Mouse (Mus musculus) midbrain, embryonic 16.5 days (tissue): ENCODE measurements at regions not wholly inside any gene's neighbourhood (a gene's known extent, or its start where the extent isn't known, plus 50 kb on each side); places are given as distances from the start of the nearest gene placed in this dataset.

ENCODE experiments used
- ATAC-seq: fragments of 200-750 bp; cut with Nextera tagmentation; 2 replicates; pipeline ENCODE4 v1.8.0; 2017; ENCODE audit warnings: moderate TSS enrichment
- H3K27ac ChIP-seq: fragments of 300-500 bp; sonication (generic); 2 replicates; pipeline ENCODE4 v1.5.1; 2014; ENCODE audit warnings: mild to moderate bottlenecking, low read length, mixed read lengths
- H3K27me3 ChIP-seq: fragments of 300-500 bp; sonication (generic); 2 replicates; pipeline ENCODE4 v1.6.1; 2014; ENCODE audit warnings: low read depth, low read length, mixed read lengths; ENCODE audit not compliant: control insufficient read depth, insufficient read depth
- H3K36me3 ChIP-seq: fragments of 300-500 bp; sonication (generic); 2 replicates; pipeline ENCODE4 v1.6.1; 2014; ENCODE audit warnings: mild to moderate bottlenecking, low read length, moderate library complexity, mixed read lengths; ENCODE audit not compliant: control insufficient read depth, insufficient read depth
- H3K4me1 ChIP-seq: fragments of 300-500 bp; sonication (generic); 2 replicates; pipeline ENCODE4 v1.6.1; 2014; ENCODE audit warnings: mild to moderate bottlenecking, low read length, mixed read lengths; ENCODE audit not compliant: control insufficient read depth, insufficient read depth
- H3K4me2 ChIP-seq: fragments of 300-500 bp; sonication (generic); 2 replicates; pipeline ENCODE4 v1.6.1; 2014; ENCODE audit warnings: mild to moderate bottlenecking, low read length, mixed read lengths
- H3K4me3 ChIP-seq: fragments of 300-500 bp; sonication (generic); 2 replicates; pipeline ENCODE4 v1.5.1; 2014; ENCODE audit warnings: low read depth, mild to moderate bottlenecking, low read length, moderate library complexity, mixed read lengths
- H3K9ac ChIP-seq: fragments of 300-500 bp; sonication (generic); 2 replicates; pipeline ENCODE4 v1.6.1; 2014; ENCODE audit warnings: low read depth, low read length, mixed read lengths
- H3K9me3 ChIP-seq: fragments of 300-500 bp; sonication (generic); replicated peaks from 2 replicates; pipeline ENCODE4 v1.6.1; 2014; ENCODE audit warnings: mild to moderate bottlenecking, low read length, mixed read lengths; ENCODE audit not compliant: control insufficient read depth, poor library complexity, severe bottlenecking
- WGBS: fragments of 180-500 bp; shearing (Covaris S2); extraction: QIAGEN DNeasy Blood & Tissue Kit; methylation state at CpG from one replicate; pipeline ENCODE4 v1.1.7; 2014; 5-methylcytosine and 5-hydroxymethylcytosine counted together

- no peak overlapping the region for H3K4me2 ChIP-seq
- H3K4me1 ChIP-seq = no peaks in the 10 kb centered on the region
- no peaks in the 10 kb centered on the region for H3K36me3 ChIP-seq
- no peak overlapping the region for H3K9ac ChIP-seq
- H3K9me3 ChIP-seq = no peaks in the 10 kb centered on the region
- H3K27me3 ChIP-seq = no peaks in the 10 kb centered on the region
- ATAC-seq = no peak
- WGBS = 84% methylated on average over 4 of the region's 4 CpGs
- no peak overlapping the region for H3K27ac ChIP-seq
- H3K4me3 ChIP-seq = no peak overlapping the region
These were observed 183.1 kb downstream of the Sp3 start for GRCm38 (mm10) chr2:72797002-72797718.

- ATAC-seq = no peak
- H3K9me3 ChIP-seq = no peaks in the 10 kb centered on the region
- 76% methylated on average over 7 of the region's 7 CpGs for WGBS
These were observed 179.6 kb downstream of the Sp3 start for GRCm38 (mm10) chr2:72800696-72801095.

GRCm38 (mm10) chr2:72813282-72813974 is 166.8 kb downstream of the Sp3 start:
- no peak overlapping the region for H3K4me2 ChIP-seq
- H3K9me3 ChIP-seq = no peaks in the 10 kb centered on the region
- H3K4me1 ChIP-seq = peaks cover 9% of the 10 kb centered on the region; the same call in 1 of the 2 replicates
- no peak overlapping the region for H3K4me3 ChIP-seq
- no peak overlapping the region for H3K27ac ChIP-seq
- H3K36me3 ChIP-seq = no peaks in the 10 kb centered on the region
- WGBS = 58% methylated on average over 14 of the region's 14 CpGs
- no peak for ATAC-seq
- no peaks in the 10 kb centered on the region for H3K27me3 ChIP-seq
- H3K9ac ChIP-seq = no peak overlapping the region

More at GRCm38 (mm10) chr2:72800696-72801095, 179.6 kb downstream of the Sp3 start:
- Histone ChIP-seq H3K4me2 (no peak overlapping the region), H3K4me3 (no peak overlapping the region), H3K36me3 (no peaks in the 10 kb centered on the region), H3K27ac (no peak overlapping the region), H3K9ac (no peak overlapping the region), H3K27me3 (no peaks in the 10 kb centered on the region), H3K4me1 (no peaks in the 10 kb centered on the region)

GRCm38 (mm10) chr2:72825251-72825650 is 155.0 kb downstream of the Sp3 start:
- H3K4me2 ChIP-seq = no peak overlapping the region
- 75% methylated on average over 4 of the region's 4 CpGs for WGBS
- H3K4me1 ChIP-seq = no peaks in the 10 kb centered on the region
- H3K9ac ChIP-seq = no peak overlapping the region
- H3K4me3 ChIP-seq = no peak overlapping the region
- H3K27ac ChIP-seq = no peak overlapping the region
- no peak for ATAC-seq
- H3K36me3 ChIP-seq = no peaks in the 10 kb centered on the region
- H3K9me3 ChIP-seq = no peaks in the 10 kb centered on the region
- H3K27me3 ChIP-seq = no peaks in the 10 kb centered on the region; the same call in 1 of the 2 replicates

GRCm38 (mm10) chr2:72829139-72829538 is 151.1 kb downstream of the Sp3 start:
- ATAC-seq = no peak
- Histone ChIP-seq H3K4me3 (no peak overlapping the region), H3K27me3 (no peaks in the 10 kb centered on the region; the same call in 1 of the 2 replicates), H3K36me3 (no peaks in the 10 kb centered on the region), H3K27ac (no peak overlapping the region), H3K4me2 (no peak overlapping the region), H3K9me3 (no peaks in the 10 kb centered on the region), H3K9ac (no peak overlapping the region), H3K4me1 (no peaks in the 10 kb centered on the region)
- 25% methylated on average over 1 of the region's 1 CpGs for WGBS

- no peaks in the 10 kb centered on the region for H3K27me3 ChIP-seq
- no peak overlapping the region for H3K4me2 ChIP-seq
- no peaks in the 10 kb centered on the region for H3K4me1 ChIP-seq
- no peaks in the 10 kb centered on the region for H3K36me3 ChIP-seq
- H3K9me3 ChIP-seq = no peaks in the 10 kb centered on the region
- no peak overlapping the region for H3K27ac ChIP-seq
- H3K4me3 ChIP-seq = no peak overlapping the region
- no peak overlapping the region for H3K9ac ChIP-seq
- ATAC-seq = no peak
- WGBS = 75% methylated on average over 10 of the region's 10 CpGs
These were observed 147.5 kb downstream of the Sp3 start for GRCm38 (mm10) chr2:72832770-72833169.

- Histone ChIP-seq H3K9ac (no peak overlapping the region), H3K4me3 (no peak overlapping the region), H3K27ac (no peak overlapping the region), H3K36me3 (no peaks in the 10 kb centered on the region), H3K4me1 (no peaks in the 10 kb centered on the region), H3K9me3 (no peaks in the 10 kb centered on the region), H3K4me2 (no peak overlapping the region), H3K27me3 (no peaks in the 10 kb centered on the region)
- no peak for ATAC-seq
- 61% methylated on average over 6 of the region's 6 CpGs for WGBS
These were observed 142.0 kb downstream of the Sp3 start for GRCm38 (mm10) chr2:72838085-72838727.

- Histone ChIP-seq H3K9me3 (no peaks in the 10 kb centered on the region), H3K27ac (no peak overlapping the region), H3K27me3 (no peaks in the 10 kb centered on the region), H3K4me1 (no peaks in the 10 kb centered on the region), H3K36me3 (no peaks in the 10 kb centered on the region), H3K4me2 (no peak overlapping the region), H3K4me3 (no peak overlapping the region), H3K9ac (no peak overlapping the region)
- WGBS = 85% methylated on average over 5 of the region's 5 CpGs
- ATAC-seq = no peak
These were observed 140.6 kb downstream of the Sp3 start for GRCm38 (mm10) chr2:72839673-72840072.

GRCm38 (mm10) chr2:72841367-72841766 is 138.9 kb downstream of the Sp3 start:
- Histone ChIP-seq H3K9ac (no peak overlapping the region), H3K36me3 (no peaks in the 10 kb centered on the region), H3K9me3 (no peaks in the 10 kb centered on the region), H3K4me2 (no peak overlapping the region), H3K4me1 (no peaks in the 10 kb centered on the region), H3K27me3 (no peaks in the 10 kb centered on the region), H3K27ac (no peak overlapping the region), H3K4me3 (no peak overlapping the region)
- ATAC-seq = no peak
- WGBS = 68% methylated on average over 5 of the region's 5 CpGs
